Mouse (Mus musculus) lung, adult 2 months (tissue): ENCODE measurements around the gene Palld.

ENCODE experiments used
- CTCF ChIP-seq: fragments of 200-500 bp; IDR thresholded peaks from 2 replicates; pipeline ENCODE4 v1.5.1; 2011; ENCODE audit warnings: mild to moderate bottlenecking, low read length, control low read depth; ENCODE audit not compliant: insufficient read depth
- POLR2A ChIP-seq: fragments of 200-500 bp; IDR thresholded peaks from 2 replicates; pipeline ENCODE4 v1.6.1; 2011; ENCODE audit warnings: low read depth, mild to moderate bottlenecking, control low read depth, low read length, borderline replicate concordance; ENCODE audit errors: extremely low read depth

- TF ChIP-seq POLR2A: no peak
- TF ChIP-seq CTCF: peak; percentile 43; the same call in 1 of the 2 replicates
Measured at GRCm38 (mm10) chr8:61531944-61532795, 370.3 kb downstream of the Palld start.
